Mouse (Mus musculus): ENCODE data around the gene Gm20388.

GRCm38 (mm10) chr8:124184078-124184477 is 4273.4 kb downstream of the Gm20388 start:
- TF ChIP-seq POLR2A (IDR thresholded peaks at IDR 0.05; ENCODE audit: insufficient read depth, low read depth, low read length): no peak
- TF ChIP-seq CTCF (IDR thresholded peaks at IDR 0.05; ENCODE audit: insufficient read depth, low read depth, low read length): no peak

All from olfactory bulb, adult 2 months (tissue).